Mouse (Mus musculus) cortical plate, adult 2 months (tissue): ENCODE results near the gene Acvr2b.

Experiments used
- CTCF ChIP-seq: fragments of 200-500 bp; IDR thresholded peaks from 2 replicates; pipeline ENCODE4 v1.5.1; 2011; ENCODE audit warnings: mild to moderate bottlenecking, control low read depth, low read length; ENCODE audit not compliant: insufficient read depth; ENCODE audit errors: extremely low read depth
- POLR2A ChIP-seq: fragments of 200-500 bp; IDR thresholded peaks from 2 replicates; pipeline ENCODE4 v1.6.1; 2011; ENCODE audit warnings: mild to moderate bottlenecking, low read length, control low read depth; ENCODE audit not compliant: insufficient read depth; ENCODE audit errors: extremely low read depth

DNA sequence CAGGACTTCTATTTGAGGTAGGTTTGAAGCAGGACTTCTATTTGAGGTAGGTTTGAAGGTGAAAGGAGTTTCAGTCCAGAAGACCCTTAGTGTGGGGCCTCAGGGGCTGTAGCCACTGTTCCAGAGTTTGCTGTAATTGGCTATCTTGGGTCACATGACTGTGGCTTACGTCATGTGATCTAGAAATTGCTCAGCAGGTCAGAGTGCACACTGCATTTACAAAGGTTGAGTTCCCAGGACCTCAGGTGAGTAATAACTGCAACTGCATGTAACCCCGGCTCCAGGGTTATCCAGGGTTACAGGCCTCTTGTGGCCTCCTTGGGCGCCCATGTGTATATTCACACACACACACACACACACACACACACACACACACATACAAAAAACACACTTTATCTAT lies 33.6 kb upstream of the Acvr2b start:
- TF ChIP-seq POLR2A = no peak
- no peak for TF ChIP-seq CTCF
